Mouse (Mus musculus) kidney, embryonic 16.5 days (tissue): ENCODE data around the gene 2010300C02Rik. TPM values are rescaled to one million over a fixed set of nuclear protein-coding genes. Genes with fewer than 3 reads are reported as not detected.

Experiments
- ATAC-seq: fragments of 200-750 bp; cut with Nextera tagmentation; 2 replicates; pipeline ENCODE4 v1.8.0; 2017; ENCODE audit warnings: moderate TSS enrichment; ENCODE audit not compliant: low FRiP score, low TSS enrichment
- H3K27ac ChIP-seq: fragments of 300-500 bp; sonication (generic); 2 replicates; pipeline ENCODE4 v1.5.1; 2014; ENCODE audit warnings: low read length
- H3K27me3 ChIP-seq: fragments of 300-500 bp; sonication (generic); 2 replicates; pipeline ENCODE4 v1.6.1; 2014; ENCODE audit warnings: low read length, control low read depth, mixed read lengths; ENCODE audit not compliant: insufficient read depth
- H3K36me3 ChIP-seq: fragments of 300-500 bp; sonication (generic); 2 replicates; pipeline ENCODE4 v1.6.1; 2014; ENCODE audit warnings: low read length, control low read depth, mixed read lengths; ENCODE audit not compliant: insufficient read depth
- H3K4me1 ChIP-seq: fragments of 300-500 bp; sonication (generic); 2 replicates; pipeline ENCODE4 v1.6.1; 2014; ENCODE audit warnings: low read length, control low read depth, mixed read lengths; ENCODE audit not compliant: insufficient read depth
- H3K4me2 ChIP-seq: fragments of 300-500 bp; sonication (generic); replicated peaks from 2 replicates; pipeline ENCODE4 v1.6.1; 2014; ENCODE audit warnings: low read depth, low read length
- H3K4me3 ChIP-seq: fragments of 300-500 bp; sonication (generic); 2 replicates; pipeline ENCODE4 v1.5.1; 2014; ENCODE audit warnings: mild to moderate bottlenecking, low read length
- H3K9ac ChIP-seq: fragments of 300-500 bp; sonication (generic); replicated peaks from 2 replicates; pipeline ENCODE4 v1.6.1; 2014; ENCODE audit warnings: low read length
- H3K9me3 ChIP-seq: fragments of 300-500 bp; sonication (generic); 2 replicates; pipeline ENCODE4 v1.6.1; 2016; ENCODE audit warnings: low read length, control low read depth
- WGBS: fragments of 180-500 bp; shearing (Covaris S2); extraction: QIAGEN DNeasy Blood & Tissue Kit; methylation state at CpG from one replicate; pipeline ENCODE4 v1.1.7; 2014; 5-methylcytosine and 5-hydroxymethylcytosine counted together
- polyA plus RNA-seq: library from polyadenylated mRNA; unstranded; fragments of >200 nt; fragmentation: Nextera tagmentation; extraction: Ambion mirVana; gene quantifications from 2 replicates; pipeline ENCODE4 v1.2.1, GENCODE M21; 2015

2010300C02Rik gene
- polyA plus RNA-seq, 1 experiment from 2014 or later, result 2.4 TPM

DNA sequence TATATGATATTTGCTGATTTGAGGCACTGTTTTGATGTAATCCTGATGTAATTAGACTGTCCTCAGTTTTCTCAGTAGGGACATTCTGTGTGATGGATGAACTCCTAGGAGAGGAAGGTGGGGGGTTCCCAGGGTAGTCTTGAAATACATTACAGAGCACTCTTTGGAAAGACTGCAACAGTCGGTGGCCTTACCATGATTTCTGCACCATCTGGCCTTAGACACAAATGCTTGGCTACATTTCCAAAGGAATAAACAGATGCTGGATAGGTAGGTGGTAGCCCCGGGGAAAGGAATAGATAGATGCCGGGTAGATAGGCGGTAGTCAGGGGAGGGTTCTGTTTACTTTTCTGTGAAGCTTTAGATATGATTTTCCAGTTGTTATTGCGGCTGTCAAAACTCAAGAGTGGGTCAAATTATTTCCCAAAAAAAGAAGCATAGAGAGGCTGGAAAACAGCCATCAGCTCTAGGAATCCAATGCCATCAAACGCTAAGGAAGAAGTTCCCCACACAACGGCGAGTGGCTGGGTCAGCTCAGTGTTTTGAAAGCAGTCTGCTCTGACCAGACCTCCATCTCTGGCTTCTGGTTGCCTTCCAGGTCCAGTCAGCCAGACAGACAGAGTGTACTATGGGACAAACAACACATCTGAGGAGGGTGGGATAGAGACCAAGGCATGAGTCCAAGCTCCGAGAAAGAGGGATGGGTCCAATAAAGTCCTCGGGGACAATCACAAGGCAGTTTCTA is 147.2 kb downstream of the 2010300C02Rik start:
- WGBS, result 84% methylated on average over 10 of the region's 10 CpGs
- Histone ChIP-seq H3K4me3 (no peak overlapping the region), H3K27me3 (no peaks in the 10 kb centered on the region), H3K4me2 (no peak overlapping the region), H3K27ac (no peak overlapping the region), H3K4me1 (no peaks in the 10 kb centered on the region), H3K9ac (no peak overlapping the region), H3K36me3 (no peaks in the 10 kb centered on the region), H3K9me3 (0 out of 2 replicates have a peak, but pooled peaks cover 4% of the 10 kb centered on the region)
- no peak for ATAC-seq

DNA sequence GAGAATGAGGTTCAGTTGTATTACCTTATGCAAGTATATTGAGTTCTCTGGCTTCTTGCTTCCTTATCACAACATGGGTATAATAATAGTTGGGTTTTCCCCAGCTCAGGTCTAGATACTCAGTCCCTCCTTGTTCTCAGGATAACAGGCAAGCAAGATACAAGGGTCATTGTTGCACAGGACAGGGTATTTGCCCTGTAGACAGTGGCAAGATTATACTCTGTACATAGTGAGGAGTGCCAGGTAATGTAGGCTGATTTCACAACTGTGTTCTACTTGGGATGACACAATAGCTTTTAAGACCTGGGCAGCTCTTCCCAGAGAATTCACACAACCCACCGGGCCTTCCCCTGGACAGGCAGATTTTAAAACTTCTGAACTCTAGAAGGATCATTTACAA is 151.5 kb downstream of the 2010300C02Rik start:
- Histone ChIP-seq H3K9me3 (no peaks in the 10 kb centered on the region), H3K27ac (no peak overlapping the region), H3K4me3 (no peak overlapping the region), H3K36me3 (no peaks in the 10 kb centered on the region), H3K27me3 (no peaks in the 10 kb centered on the region), H3K4me2 (no peak overlapping the region), H3K4me1 (no peaks in the 10 kb centered on the region), H3K9ac (no peak overlapping the region)
- ATAC-seq, result no peak
- 86% methylated on average over 1 of the region's 1 CpGs for WGBS

DNA sequence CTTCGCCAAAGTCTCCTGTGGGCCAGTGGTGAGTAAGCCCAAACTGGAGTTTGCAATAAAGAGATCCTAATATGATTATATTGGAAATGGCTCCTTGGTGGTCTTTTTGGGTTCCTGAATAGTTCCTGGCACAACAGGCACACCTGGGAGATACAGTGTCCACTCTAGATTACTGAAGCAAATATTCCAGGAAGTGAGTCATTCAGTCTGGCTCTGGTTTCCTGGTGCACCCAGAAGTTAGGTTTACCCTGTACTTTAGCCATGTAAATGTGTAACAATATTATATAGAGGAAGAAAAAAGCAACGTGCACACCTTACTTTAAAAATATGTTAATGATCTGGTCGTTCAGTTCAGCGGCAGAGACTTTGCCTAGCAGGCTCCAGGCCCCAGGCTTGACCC is 153.1 kb downstream of the 2010300C02Rik start:
- no peak overlapping the region for H3K4me3 ChIP-seq
- no peaks in the 10 kb centered on the region for H3K27me3 ChIP-seq
- no peak overlapping the region for H3K4me2 ChIP-seq
- H3K9me3 ChIP-seq, result peaks cover 3% of the 10 kb centered on the region; the same call in 1 of the 2 replicates
- peak; percentile 51; the same call in 1 of the 2 replicates for ATAC-seq
- no peak overlapping the region for H3K9ac ChIP-seq
- peak overlapping the region; percentile 15; the same call in 1 of the 2 replicates for H3K27ac ChIP-seq
- WGBS, result 63% methylated on average over 4 of the region's 4 CpGs
- H3K4me1 ChIP-seq, result no peaks in the 10 kb centered on the region
- no peaks in the 10 kb centered on the region for H3K36me3 ChIP-seq

DNA sequence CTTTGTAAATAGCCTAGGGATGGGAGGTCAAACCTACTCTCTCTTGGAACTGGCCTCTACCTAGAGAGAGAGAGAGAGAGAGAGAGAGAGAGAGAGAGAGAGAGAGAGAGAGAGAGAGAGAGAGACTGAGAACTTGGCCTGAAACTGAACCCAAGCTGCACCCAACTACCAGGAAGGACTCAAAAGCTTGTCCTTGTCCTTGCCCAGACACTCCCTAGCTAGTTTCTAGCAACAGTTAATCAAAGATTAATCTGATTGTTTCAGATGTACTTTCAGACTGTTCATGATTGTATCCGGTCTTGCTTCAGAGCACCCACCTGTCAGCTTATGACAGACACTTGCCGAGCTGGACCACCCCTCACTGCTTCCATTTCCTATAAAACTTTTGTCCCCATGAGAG is 153.5 kb downstream of the 2010300C02Rik start:
- Histone ChIP-seq H3K4me2 (no peak overlapping the region), H3K4me3 (no peak overlapping the region), H3K9ac (no peak overlapping the region), H3K36me3 (no peaks in the 10 kb centered on the region), H3K27ac (no peak overlapping the region), H3K27me3 (no peaks in the 10 kb centered on the region), H3K9me3 (peaks cover 3% of the 10 kb centered on the region; the same call in 1 of the 2 replicates), H3K4me1 (no peaks in the 10 kb centered on the region)
- 54% methylated on average over 2 of the region's 2 CpGs for WGBS
- no peak for ATAC-seq

DNA sequence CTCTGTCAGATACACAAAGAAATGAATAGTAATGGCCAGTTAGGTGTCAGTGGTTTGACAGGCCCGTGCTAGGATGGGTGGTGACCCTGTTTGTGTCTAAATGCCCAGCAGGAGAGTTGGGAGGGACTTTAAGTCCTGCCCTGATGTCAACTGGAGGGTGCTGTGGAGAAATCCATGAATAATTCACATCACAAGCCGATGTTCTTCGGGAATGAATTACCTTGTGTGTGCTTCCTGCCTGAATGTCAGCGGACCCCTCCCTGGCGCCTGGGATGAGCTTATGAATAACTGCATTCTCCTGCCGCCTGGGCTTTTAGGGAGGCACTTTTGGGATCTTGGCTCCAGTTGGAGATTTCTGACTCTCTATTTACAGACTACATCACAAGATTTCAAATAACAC is 154.5 kb downstream of the 2010300C02Rik start:
- Histone ChIP-seq H3K9ac (no peak overlapping the region), H3K4me3 (no peak overlapping the region), H3K27ac (no peak overlapping the region), H3K4me1 (no peaks in the 10 kb centered on the region), H3K4me2 (no peak overlapping the region), H3K36me3 (no peaks in the 10 kb centered on the region), H3K27me3 (no peaks in the 10 kb centered on the region), H3K9me3 (peaks cover 3% of the 10 kb centered on the region; the same call in 1 of the 2 replicates)
- no peak for ATAC-seq
- 53% methylated on average over 6 of the region's 6 CpGs for WGBS

DNA sequence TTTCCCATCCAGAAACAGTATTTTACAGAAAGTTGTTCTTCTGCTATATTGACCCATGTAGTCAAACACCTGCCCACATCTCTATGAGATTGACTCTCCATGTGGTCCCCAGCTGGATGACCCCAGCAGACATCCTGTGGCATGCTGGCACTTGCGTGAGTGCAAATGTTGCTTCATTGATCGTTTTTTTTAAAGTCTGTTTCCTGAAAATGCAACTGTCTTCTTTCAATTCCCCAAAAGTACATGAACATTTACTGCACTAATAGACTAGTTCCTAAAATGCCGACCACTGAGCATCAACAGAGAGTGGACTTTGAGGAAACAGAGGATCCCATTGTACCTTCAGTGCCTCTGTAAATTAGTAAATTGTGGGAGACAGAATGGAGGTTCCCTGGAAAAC is 157.9 kb downstream of the 2010300C02Rik start:
- H3K9ac ChIP-seq, result no peak overlapping the region
- peaks cover 3% of the 10 kb centered on the region; the same call in 1 of the 2 replicates for H3K9me3 ChIP-seq
- H3K4me1 ChIP-seq, result no peaks in the 10 kb centered on the region
- H3K4me3 ChIP-seq, result no peak overlapping the region
- WGBS, result 86% methylated on average over 3 of the region's 3 CpGs
- H3K4me2 ChIP-seq, result no peak overlapping the region
- H3K36me3 ChIP-seq, result no peaks in the 10 kb centered on the region
- ATAC-seq, result no peak
- no peaks in the 10 kb centered on the region for H3K27me3 ChIP-seq
- H3K27ac ChIP-seq, result no peak overlapping the region

Other genes starting within 250 kb of the 2010300C02Rik start
- 6.7 and 8.3 TPM in 2 replicates for gene Mgat4a, start 179.1 kb downstream of the 2010300C02Rik start, polyA plus RNA-seq
- gene Tsga10, start 146.3 kb upstream of the 2010300C02Rik start, polyA plus RNA-seq, result 6.4 and 6.9 TPM in 2 replicates
- 9.6 and 9.7 TPM in 2 replicates for gene Lipt1, start 151.7 kb upstream of the 2010300C02Rik start, polyA plus RNA-seq
- 23.9 and 27.4 TPM in 2 replicates for gene Mitd1, start 170.3 kb upstream of the 2010300C02Rik start, polyA plus RNA-seq
- gene Mrpl30, start 170.4 kb upstream of the 2010300C02Rik start, polyA plus RNA-seq, result 228 and 234 TPM in 2 replicates
- gene Lyg2, start 196.4 kb upstream of the 2010300C02Rik start, polyA plus RNA-seq, result not detected in 2 replicates
- not detected in 2 replicates for gene Lyg1, start 237.7 kb upstream of the 2010300C02Rik start, polyA plus RNA-seq